Mouse (Mus musculus) small intestine, adult 2 months (tissue): ENCODE measurements around the gene Chn2. TPM values are rescaled to one million over a fixed set of nuclear protein-coding genes. Genes with fewer than 3 reads are reported as not detected.
"Not testable (repeated sequence)": the region's sequence is repeated elsewhere in the genome, so short reads cannot be mapped to it uniquely, and the experiment has no call there.

ENCODE experiments used
- H3K27ac ChIP-seq: fragments of 200-500 bp; 2 replicates; pipeline ENCODE4 v1.5.1; 2012; ENCODE audit warnings: low read depth, low read length, control low read depth, inconsistent platforms; ENCODE audit not compliant: insufficient read depth
- H3K27me3 ChIP-seq: fragments of 200-500 bp; 2 replicates; pipeline ENCODE4 v1.6.1; 2012; ENCODE audit warnings: mild to moderate bottlenecking, moderate library complexity, low read length, inconsistent platforms; ENCODE audit not compliant: control insufficient read depth, insufficient read depth
- H3K36me3 ChIP-seq: fragments of 200-500 bp; 2 replicates; pipeline ENCODE4 v1.6.1; 2012; ENCODE audit warnings: mild to moderate bottlenecking, low read length, control low read depth, inconsistent platforms; ENCODE audit not compliant: control insufficient read depth, insufficient read depth
- H3K4me1 ChIP-seq: fragments of 200-500 bp; 2 replicates; pipeline ENCODE4 v1.6.1; 2012; ENCODE audit warnings: low read length, inconsistent platforms, mixed read lengths; ENCODE audit not compliant: control insufficient read depth, insufficient read depth, insufficient read length
- H3K4me3 ChIP-seq: fragments of 200-500 bp; 2 replicates; pipeline ENCODE4 v1.5.1; 2012; ENCODE audit warnings: low read depth, mild to moderate bottlenecking, control low read depth, inconsistent platforms, low read length, moderate library complexity
- CTCF ChIP-seq: fragments of 200-500 bp; IDR thresholded peaks from 2 replicates; pipeline ENCODE4 v1.5.1; 2012; ENCODE audit warnings: low read depth, mild to moderate bottlenecking, control low read depth, inconsistent platforms, low read length, moderate library complexity, mixed read lengths; ENCODE audit not compliant: insufficient replicate concordance, insufficient read length; ENCODE audit errors: extremely low read depth
- POLR2A ChIP-seq: fragments of 200-500 bp; IDR thresholded peaks from 2 replicates; pipeline ENCODE4 v1.6.1; 2012; ENCODE audit warnings: low read depth, mild to moderate bottlenecking, control low read depth, inconsistent platforms, low read length, moderate library complexity
- WGBS: fragments of 180-500 bp; shearing (Covaris S2); methylation state at CpG from one replicate; pipeline ENCODE4 v1.1.7; 2018; 5-methylcytosine and 5-hydroxymethylcytosine counted together
- polyA plus RNA-seq: library from polyadenylated mRNA; depleted of rRNA; stranded (reverse); fragments of >200 nt; gene quantifications from 2 replicates; pipeline ENCODE4 v1.2.3, GENCODE M21; 2012

Chn2 gene
- polyA plus RNA-seq, 1 experiment: 53.5 TPM

DNA sequence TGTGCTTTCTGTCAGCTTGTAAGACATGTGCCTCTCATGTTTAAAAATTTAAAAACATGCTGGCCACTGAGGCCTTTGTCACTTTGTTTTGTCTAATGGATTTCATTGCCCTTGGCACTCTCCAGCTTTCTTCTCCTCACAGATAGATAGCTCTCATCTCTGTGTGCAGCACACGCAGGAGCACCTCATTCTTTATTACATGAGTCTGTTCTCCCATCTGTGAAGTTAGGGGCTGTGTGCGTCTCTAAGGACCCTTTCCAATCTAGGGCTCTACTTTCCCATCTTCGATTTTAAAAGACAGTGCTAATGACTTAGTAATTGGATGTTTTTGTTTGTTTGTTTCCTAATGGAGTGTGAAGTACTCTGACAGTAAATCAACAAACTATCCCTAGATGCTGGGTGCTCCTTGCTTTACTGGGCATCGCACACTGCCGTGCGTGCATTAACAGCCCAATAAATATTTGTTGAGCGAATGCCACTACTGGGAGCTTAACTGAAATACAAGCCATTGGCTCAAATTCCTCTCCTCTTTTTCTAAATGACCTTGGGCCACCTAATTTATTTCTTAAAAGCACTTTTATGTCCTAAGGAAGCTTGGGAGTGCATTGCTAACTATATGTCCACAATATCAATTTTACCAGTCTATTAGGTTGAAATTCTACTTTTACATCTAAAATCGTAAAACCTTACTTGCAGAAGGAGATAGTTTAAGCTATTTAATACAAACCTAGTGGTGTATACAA is 136.3 kb downstream of the Chn2 start:
- no peak for TF ChIP-seq POLR2A
- TF ChIP-seq CTCF: no peak
- no peaks in the 10 kb centered on the region for H3K36me3 ChIP-seq
- no peaks in the 10 kb centered on the region for H3K27me3 ChIP-seq
- H3K4me3 ChIP-seq: no peak overlapping the region
- peaks cover 15% of the 10 kb centered on the region; the same call in 1 of the 2 replicates for H3K4me1 ChIP-seq
- WGBS: 88% methylated on average over 8 of the region's 8 CpGs
- no peak overlapping the region for H3K27ac ChIP-seq

DNA sequence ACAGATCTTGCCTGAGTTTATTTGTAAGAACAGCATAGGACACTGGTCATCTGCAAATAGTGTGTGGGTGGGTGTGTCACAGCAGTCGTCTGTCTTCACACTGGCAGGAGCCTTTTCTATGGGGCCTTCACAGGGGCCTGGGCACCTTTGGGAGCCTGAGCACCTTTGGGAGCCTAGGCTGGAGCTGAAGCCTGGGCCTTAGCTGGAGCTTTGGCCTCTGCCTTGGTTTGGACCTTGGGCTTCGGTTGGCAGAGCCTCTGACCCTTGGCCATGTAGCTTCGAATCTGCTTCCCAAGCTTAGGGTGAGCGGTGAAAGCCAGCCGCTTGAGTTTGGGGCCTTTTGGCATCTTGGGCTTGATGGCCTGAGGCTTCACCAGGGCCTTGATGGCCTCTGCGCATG is 137.7 kb downstream of the Chn2 start:
- not testable (repeated sequence) for H3K36me3 ChIP-seq, H3K27ac ChIP-seq, H3K27me3 ChIP-seq, H3K4me1 ChIP-seq, H3K4me3 ChIP-seq
- WGBS: 92% methylated on average over 6 of the region's 6 CpGs

DNA sequence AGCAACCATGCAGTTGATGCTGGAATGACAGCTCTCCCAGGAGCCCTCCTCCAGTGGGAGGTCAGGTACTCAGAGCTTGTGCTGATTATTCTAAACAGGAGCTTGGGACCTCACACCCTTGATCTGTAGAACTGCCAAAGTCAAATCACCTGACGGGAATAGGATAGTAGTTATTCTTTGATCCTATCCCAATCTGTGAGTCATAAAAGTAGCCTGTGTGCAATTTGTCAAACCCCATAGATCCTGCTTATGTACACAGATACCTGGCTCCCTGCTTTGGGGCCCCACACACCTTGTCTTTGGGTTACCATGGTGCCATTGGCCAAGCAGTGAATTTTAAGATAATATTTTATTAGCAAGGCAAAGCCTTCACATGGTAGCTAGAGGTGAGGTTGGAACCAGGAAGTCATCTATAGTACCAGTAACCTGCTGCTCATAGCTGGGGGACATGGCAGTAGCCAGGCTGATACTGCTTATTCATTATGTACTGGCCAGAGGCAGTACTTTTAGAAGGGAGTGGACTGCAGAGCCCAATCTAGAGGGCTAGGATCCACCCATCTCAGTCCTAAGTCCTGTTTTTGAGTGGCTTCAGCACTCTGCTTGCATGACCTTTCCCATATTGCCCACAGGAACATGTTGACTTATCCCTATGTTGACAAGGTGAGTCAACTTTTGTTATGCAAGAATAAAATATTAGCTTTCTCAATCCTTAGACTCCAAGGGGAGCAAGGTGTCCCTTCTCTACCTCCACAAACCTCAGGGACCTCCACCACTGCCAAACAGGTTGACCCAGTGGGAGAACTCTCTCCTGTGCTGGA is 139.9 kb downstream of the Chn2 start:
- Histone ChIP-seq H3K27ac (peak overlapping the region; percentile 10; the same call in 1 of the 2 replicates), H3K4me1 (peaks cover 10% of the 10 kb centered on the region; the same call in 1 of the 2 replicates), H3K27me3 (no peaks in the 10 kb centered on the region), H3K4me3 (no peak overlapping the region), H3K36me3 (no peaks in the 10 kb centered on the region)
- TF ChIP-seq POLR2A (no peak), CTCF (no peak)
- 24% methylated on average over 1 of the region's 1 CpGs for WGBS

DNA sequence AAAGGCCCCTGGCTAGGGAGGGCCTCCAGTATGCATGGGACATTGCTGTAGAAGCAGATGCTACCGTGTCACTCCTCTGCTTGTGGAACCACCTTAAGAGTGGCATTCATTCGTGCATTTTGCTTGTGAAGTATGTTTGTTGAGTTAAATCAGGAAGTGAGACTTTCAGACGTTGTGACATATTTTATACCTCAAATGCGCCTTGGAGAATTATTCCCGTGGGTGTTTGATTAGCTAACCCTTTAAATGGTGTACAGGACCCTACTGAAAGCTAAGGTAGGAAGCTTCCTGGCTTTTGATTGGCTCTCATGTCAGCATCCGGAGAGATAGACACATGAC is 140.5 kb downstream of the Chn2 start:
- Histone ChIP-seq H3K27me3 (no peaks in the 10 kb centered on the region), H3K36me3 (no peaks in the 10 kb centered on the region), H3K27ac (peak overlapping the region; percentile 10; the same call in 1 of the 2 replicates), H3K4me3 (no peak overlapping the region), H3K4me1 (peaks cover 10% of the 10 kb centered on the region; the same call in 1 of the 2 replicates)
- 46% methylated on average over 6 of the region's 6 CpGs for WGBS
- no peak for TF ChIP-seq POLR2A
- TF ChIP-seq CTCF: no peak

DNA sequence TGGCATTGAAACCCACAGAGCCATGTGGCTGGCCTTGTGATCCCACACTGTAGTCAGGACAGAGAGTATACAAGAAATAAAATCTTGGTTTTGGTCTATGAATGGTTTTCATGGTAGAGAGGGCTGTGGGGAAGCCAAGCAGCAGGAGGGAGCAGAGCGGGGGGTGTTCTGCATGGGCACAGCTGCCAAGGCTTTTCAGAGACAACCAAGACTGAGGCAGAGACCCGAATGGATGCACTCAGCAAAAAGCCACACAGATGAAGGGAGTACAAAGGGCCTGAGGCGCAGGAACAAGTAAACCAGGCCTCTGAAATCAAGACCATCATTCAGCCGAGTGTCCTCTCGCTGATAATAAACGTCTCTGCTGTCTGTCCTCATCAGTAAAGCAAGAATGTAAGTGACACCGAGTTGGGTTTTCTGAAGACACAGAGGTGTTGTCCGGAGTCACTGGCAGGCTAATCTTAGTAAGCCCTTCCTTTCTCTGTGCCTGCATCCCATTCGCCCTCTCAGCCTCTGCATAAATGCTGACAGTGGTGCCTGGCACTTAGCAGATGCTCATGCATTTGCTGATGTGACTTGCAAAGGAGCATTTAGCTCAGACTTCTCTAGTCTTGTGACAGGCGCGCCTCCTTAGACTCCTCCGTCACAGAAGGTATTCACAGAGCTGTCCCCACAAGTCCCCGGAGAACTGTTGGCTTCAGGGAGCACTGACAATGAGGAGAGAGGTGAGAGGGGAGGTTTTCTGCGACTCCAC is 144.6 kb downstream of the Chn2 start:
- no peak overlapping the region for H3K4me3 ChIP-seq
- H3K4me1 ChIP-seq: peaks cover 7% of the 10 kb centered on the region; the same call in 1 of the 2 replicates
- H3K36me3 ChIP-seq: no peaks in the 10 kb centered on the region
- TF ChIP-seq CTCF (no peak), POLR2A (no peak)
- H3K27ac ChIP-seq: no peak overlapping the region
- 86% methylated on average over 14 of the region's 14 CpGs for WGBS
- no peaks in the 10 kb centered on the region for H3K27me3 ChIP-seq

DNA sequence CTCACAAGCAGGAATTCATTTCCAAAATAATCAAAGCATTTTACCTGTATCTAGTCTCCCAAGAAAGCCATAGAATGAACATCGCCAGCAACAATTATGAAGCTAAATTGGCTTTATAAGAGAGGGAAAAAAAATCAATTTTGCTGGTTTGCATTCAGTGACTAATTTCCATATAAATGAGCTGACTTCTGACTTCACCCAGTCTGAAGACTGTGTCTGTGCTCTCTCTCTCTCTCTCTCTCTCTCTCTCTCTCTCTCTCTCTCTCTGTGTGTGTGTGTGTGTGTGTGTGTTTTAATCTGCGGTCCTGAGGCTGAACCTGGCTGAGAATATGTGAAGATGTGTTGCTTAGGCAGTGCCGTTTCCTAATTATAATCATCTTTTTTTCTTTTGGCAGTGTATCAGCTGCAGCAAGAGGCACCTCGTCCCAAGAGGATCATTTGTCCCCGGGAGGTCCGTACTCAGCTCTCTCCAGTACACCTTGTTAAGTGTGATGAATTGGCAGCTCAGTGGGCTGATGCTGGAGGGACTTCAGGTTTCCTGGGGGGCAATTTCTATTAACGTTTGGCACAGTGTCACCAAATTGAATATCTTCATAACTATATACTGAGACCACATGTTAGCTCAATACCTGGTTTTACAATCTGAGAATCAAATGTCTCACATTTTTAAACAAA is 154.4 kb downstream of the Chn2 start:
- WGBS: 83% methylated on average over 7 of the region's 7 CpGs
- Histone ChIP-seq H3K4me1 (no peaks in the 10 kb centered on the region), H3K36me3 (peaks cover 4% of the 10 kb centered on the region; the same call in 1 of the 2 replicates), H3K27me3 (no peaks in the 10 kb centered on the region), H3K27ac (no peak overlapping the region), H3K4me3 (no peak overlapping the region)
- TF ChIP-seq CTCF: no peak
- TF ChIP-seq POLR2A: no peak
